Mouse (Mus musculus): ENCODE measurements around the gene Plekhh1. TPM values are rescaled to one million over a fixed set of nuclear protein-coding genes. Genes with fewer than 3 reads are reported as not detected.

Gene Plekhh1
- total and polyA plus RNA-seq, 3 experiments = 0.35 to 2.3 TPM; not detected in 1

DNA sequence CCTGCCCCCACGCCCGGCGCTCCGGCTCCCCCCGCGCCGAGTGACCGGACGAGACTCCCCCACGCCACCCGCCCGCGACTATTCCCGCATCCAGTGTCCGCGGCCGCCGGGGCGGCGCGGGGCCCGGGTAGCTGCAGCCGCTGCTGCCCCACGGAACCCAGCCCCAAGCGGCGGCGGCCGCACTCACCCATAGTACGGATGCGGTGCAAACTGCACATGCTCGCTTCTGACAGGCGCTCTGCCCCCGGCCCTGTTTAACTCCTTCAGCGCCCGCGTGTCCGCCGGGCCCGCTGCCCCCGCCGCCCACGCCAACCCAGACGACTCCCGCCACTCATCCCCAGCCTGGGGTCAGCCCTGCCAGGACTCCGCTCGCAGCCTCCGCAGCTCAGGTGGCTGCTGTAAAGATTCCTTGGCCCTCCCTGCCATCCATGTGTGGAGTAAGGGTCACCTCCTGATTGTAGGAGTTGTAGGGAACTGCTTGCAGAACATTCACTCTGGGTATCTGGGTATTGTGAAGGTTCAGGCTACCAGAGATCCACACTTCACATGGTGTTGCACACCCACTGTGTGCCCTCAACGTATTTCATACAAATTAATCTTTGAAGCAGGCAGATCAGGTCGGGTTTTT lies 21.7 kb upstream of the Plekhh1 start, which contains the start of gene Tmem229b:
Gene Tmem229b (minus strand): TSS at position 502 of the 628 bp plus-strand sequence.
- H3K27ac ChIP-seq (ENCODE audit: control insufficient read depth, low read depth, low read length) = peak within 1 kb of the TSS; percentile 21; the same call in 1 of the 2 replicates
- peaks cover 4% of the 10 kb centered on the region; the same call in 1 of the 2 replicates for H3K79me2 ChIP-seq (ENCODE audit: control insufficient read depth, insufficient read depth, low read length, poor library complexity)
- peak within 1 kb of the TSS; percentile 92 to 98 for H3K4me3 ChIP-seq (ENCODE audit: control insufficient read depth in 1 of 2, insufficient read depth in 1 of 2, low read depth in 2 of 2, low read length in 2 of 2)
- H3K4me1 ChIP-seq (ENCODE audit: control insufficient read depth in 1 of 2, insufficient read depth in 2 of 2, low read length in 2 of 2) = peaks cover 2 to 15% of the 10 kb centered on the region in 2 experiments; a peak in 3 of 4 replicates
- H3K9me3 ChIP-seq (replicated peaks; ENCODE audit: insufficient read depth, low read length) = no peaks in the 10 kb centered on the region
- H3K36me3 ChIP-seq (ENCODE audit: control insufficient read depth in 1 of 2, insufficient read depth in 2 of 2, low read length in 2 of 2) = peaks cover 0 to 10% of the 10 kb centered on the region in 2 experiments; a peak in 2 of 4 replicates
- peak; percentile 61 for DNase-seq (ENCODE audit: low read depth, low spot score)
- H3K9ac ChIP-seq (ENCODE audit: control insufficient read depth, low read depth, low read length, poor library complexity, severe bottlenecking) = peak within 1 kb of the TSS; percentile 91
- TF ChIP-seq HCFC1 (IDR thresholded peaks at IDR 0.05; ENCODE audit: low read depth, low read length) (no peak), EP300 (IDR thresholded peaks at IDR 0.05; ENCODE audit: low read depth in 1 of 2, low read length in 2 of 2) (0 out of 4 replicates have a peak, but pooled peaks of 1 of the 2 experiments have one; percentile 25), GABPA (IDR thresholded peaks at IDR 0.05; ENCODE audit: low read depth, low read length) (no peak), UBTF (IDR thresholded peaks at IDR 0.05; ENCODE audit: borderline replicate concordance, insufficient read depth, low read depth, low read length) (no peak), KAT2A (conservative IDR thresholded peaks at IDR 0.05; ENCODE audit: low read depth, low read length) (no peak), MAZ (IDR thresholded peaks at IDR 0.05; ENCODE audit: low read depth, low read length) (no peak; the same call in 1 of the 2 replicates), SIN3A (IDR thresholded peaks at IDR 0.05; ENCODE audit: low read length) (peak; percentile 46; the same call in 1 of the 2 replicates), JUND (IDR thresholded peaks at IDR 0.05; ENCODE audit: low read depth, low read length) (no peak), MEF2A (IDR thresholded peaks at IDR 0.05; ENCODE audit: extremely low read depth, insufficient replicate concordance, low read depth, low read length, poor library complexity, severe bottlenecking) (no peak), ELF1 (IDR thresholded peaks at IDR 0.05; ENCODE audit: low read depth, low read length) (no peak), USF2 (IDR thresholded peaks at IDR 0.05; ENCODE audit: borderline replicate concordance in 1 of 2, insufficient read depth in 1 of 2, low read depth in 1 of 2, low read length in 2 of 2) (no peak), TBP (IDR thresholded peaks at IDR 0.05; ENCODE audit: low read depth, low read length) (no peak), ZMIZ1 (IDR thresholded peaks at IDR 0.05; ENCODE audit: low read depth, low read length) (0 out of 2 replicates have a peak, but pooled peaks have one; percentile 39), ETS1 (IDR thresholded peaks at IDR 0.05; ENCODE audit: low read depth, low read length) (no peak), CHD1 (IDR thresholded peaks at IDR 0.05; ENCODE audit: low read depth, low read length) (no peak), BHLHE40 (IDR thresholded peaks at IDR 0.05; ENCODE audit: borderline replicate concordance, low read depth, low read length) (no peak), TAL1 (IDR thresholded peaks at IDR 0.05; ENCODE audit: low read length) (no peak), USF1 (IDR thresholded peaks at IDR 0.05; ENCODE audit: low read depth, low read length) (no peak), POLR2AphosphoS5 (IDR thresholded peaks at IDR 0.05; ENCODE audit: borderline replicate concordance, low read depth, low read length) (no peak), TCF12 (IDR thresholded peaks at IDR 0.05; ENCODE audit: low read depth, low read length) (0 out of 2 replicates have a peak, but pooled peaks have one; percentile 28), NELFE (IDR thresholded peaks at IDR 0.05; ENCODE audit: low read depth, low read length) (peak; percentile 43), ZKSCAN1 (IDR thresholded peaks at IDR 0.05; ENCODE audit: low read depth, low read length) (no peak; the same call in 1 of the 2 replicates), RCOR1 (IDR thresholded peaks at IDR 0.05; ENCODE audit: low read depth, low read length) (no peak), POLR2AphosphoS2 (IDR thresholded peaks at IDR 0.05; ENCODE audit: low read length) (no peak), NRF1 (IDR thresholded peaks at IDR 0.05; ENCODE audit: insufficient read depth, low read depth, low read length, poor library complexity, severe bottlenecking) (0 out of 2 replicates have a peak, but pooled peaks have one; percentile 31), E2F4 (IDR thresholded peaks at IDR 0.05; ENCODE audit: borderline replicate concordance, low read depth, low read length) (no peak), POLR2A (IDR thresholded peaks at IDR 0.05; ENCODE audit: control insufficient read depth in 1 of 2, insufficient read depth in 1 of 2, low read depth in 1 of 2, low read length in 2 of 2, poor library complexity in 1 of 2) (peak; percentile 45 to 64; a peak in 2 of 4 replicates), CTCF (IDR thresholded peaks at IDR 0.05 in 2 of 3, conservative IDR thresholded peaks at IDR 0.05 in 1 of 3; ENCODE audit: control insufficient read depth in 1 of 3, insufficient read depth in 1 of 3, low read depth in 2 of 3, low read length in 3 of 3, poor library complexity in 1 of 3, severe bottlenecking in 1 of 3) (no peak), ZNF384 (IDR thresholded peaks at IDR 0.05; ENCODE audit: low read depth, low read length) (no peak), CHD2 (IDR thresholded peaks at IDR 0.05; ENCODE audit: low read length) (no peak), MYC (IDR thresholded peaks at IDR 0.05; ENCODE audit: low read depth, low read length) (0 out of 2 replicates have a peak, but pooled peaks have one; percentile 24), MXI1 (IDR thresholded peaks at IDR 0.05; ENCODE audit: low read depth, low read length) (no peak; the same call in 1 of the 2 replicates), MAX (IDR thresholded peaks at IDR 0.05; ENCODE audit: low read length) (no peak), SMC3 (IDR thresholded peaks at IDR 0.05; ENCODE audit: low read depth, low read length) (no peak)
- no peaks in the 10 kb centered on the region for H3K27me3 ChIP-seq (ENCODE audit: control insufficient read depth in 1 of 2, insufficient read depth in 2 of 2, low read length in 2 of 2)

Measured in MEL (cell line).